Mouse (Mus musculus): ENCODE measurements around the gene Grn. TPM values are rescaled to one million over a fixed set of nuclear protein-coding genes. Genes with fewer than 3 reads are reported as not detected.

Gene Grn
- total RNA-seq, 2 experiments from 2014 or later: 60.6 to 66.4 TPM

DNA sequence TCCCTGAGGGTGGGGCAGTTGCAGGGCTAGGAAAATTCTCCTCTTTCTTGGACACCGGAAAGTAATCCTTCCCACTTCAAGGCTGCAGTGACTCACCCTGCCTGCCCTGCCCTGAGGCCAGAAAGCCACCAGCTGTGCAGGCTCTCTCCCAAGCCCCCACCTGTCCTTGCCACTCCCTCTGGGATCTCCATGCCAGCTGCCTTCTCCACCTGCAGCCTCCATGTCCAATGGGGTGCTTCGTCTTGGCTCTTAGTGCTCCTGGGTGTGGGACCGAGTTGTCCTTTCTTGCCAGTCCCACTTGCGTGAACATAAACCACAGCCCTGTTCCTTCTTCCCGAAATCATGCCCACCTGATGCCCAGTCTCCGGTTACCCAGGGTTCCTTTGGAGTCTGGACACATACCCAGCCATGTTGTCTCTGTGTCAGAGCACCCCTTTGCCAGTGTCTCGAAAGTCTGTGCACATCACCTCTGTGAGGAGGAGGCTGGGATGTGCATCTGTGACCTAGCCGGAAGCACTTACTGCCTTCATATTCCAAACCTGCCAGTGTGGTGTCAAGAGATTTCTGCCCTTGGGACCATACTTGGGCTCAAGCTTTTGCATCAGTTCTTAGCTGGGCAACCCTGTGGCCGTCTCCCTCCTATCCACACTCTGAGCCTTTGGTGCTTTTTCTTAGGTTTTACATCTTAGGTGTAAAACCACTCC is 35.5 kb upstream of the Grn start:
- no peak for TF ChIP-seq CTCF (conservative IDR thresholded peaks at IDR 0.05)

DNA sequence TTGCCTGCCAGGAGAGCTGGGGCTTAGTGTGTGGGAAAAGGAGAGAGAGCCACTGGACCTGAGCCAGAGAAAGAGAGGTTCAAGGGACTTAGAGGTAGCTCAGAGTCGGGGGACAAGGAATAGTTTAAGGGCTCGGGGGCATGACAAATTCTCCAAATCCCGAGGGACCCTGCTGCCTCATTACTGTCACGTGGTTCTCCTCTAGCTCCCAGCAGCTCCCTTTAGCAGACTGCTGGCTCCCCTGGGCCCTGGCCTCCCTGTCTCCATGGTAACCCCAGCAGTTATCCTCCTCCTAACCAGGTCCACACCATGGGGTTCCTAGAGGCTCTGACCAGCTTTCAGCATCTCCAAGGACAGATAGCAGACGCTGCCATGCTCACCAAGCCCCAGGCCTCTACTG is 34.9 kb upstream of the Grn start:
- no peak for DNase-seq (ENCODE audit: low spot score in 2 of 2)
- peak overlapping the region; percentile 99 for H3K27ac ChIP-seq
- no peak for TF ChIP-seq CTCF (conservative IDR thresholded peaks at IDR 0.05)
- peak overlapping the region; percentile 88 for H3K4me3 ChIP-seq

More for the DNA sequence above, 35.5 kb upstream of the Grn start:
- H3K27ac ChIP-seq: peak overlapping the region; percentile 99
- DNase-seq (ENCODE audit: low spot score in 2 of 2): no peak
- H3K4me3 ChIP-seq: peak overlapping the region; percentile 88

DNA sequence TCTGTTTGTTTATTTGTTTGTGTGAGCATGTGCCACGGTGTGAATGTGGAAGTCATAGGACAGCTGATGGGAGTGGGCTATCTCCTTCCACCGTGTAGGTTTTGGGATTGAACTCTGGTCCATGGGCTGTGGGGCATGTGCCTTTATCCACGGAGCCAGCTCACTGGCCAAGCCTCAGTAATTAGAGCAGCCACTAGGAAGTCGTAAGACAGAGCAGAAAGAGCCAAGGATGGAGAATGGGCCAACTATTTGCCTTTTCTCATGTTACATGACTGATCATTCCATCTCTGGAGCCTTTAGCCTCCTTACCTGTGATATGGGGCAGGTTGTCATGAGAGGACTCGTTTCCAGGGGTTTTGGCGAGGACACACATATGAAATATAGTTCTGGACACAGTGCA is 33.9 kb upstream of the Grn start:
- peak overlapping the region; percentile 99 for H3K27ac ChIP-seq
- no peak for DNase-seq (ENCODE audit: low spot score in 2 of 2)
- peak overlapping the region; percentile 88 for H3K4me3 ChIP-seq
- no peak for TF ChIP-seq CTCF (conservative IDR thresholded peaks at IDR 0.05)

DNA sequence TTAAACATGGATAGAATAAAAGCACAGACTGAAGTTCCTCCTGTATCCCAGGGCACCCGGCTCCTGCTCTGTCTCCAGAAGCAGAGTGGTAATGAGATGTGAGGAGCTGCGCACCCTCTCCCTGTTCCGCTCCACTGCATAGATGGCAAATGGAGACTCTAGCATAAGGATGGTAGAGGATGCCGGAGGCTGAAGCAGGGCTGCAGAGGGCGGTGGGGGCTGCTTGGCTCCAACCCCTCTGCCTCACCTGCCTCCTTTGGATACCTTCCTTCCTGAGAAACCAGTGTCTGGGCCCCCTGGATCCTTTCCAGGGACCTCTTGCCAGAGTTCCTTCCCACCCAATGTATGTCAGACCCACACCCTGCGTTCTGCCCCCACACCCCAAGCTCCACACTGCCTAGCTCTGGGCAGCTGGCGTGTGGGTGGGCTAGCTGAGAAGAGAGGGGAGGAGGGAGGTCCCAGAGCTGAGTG is 33.4 kb upstream of the Grn start:
- no peak for DNase-seq (ENCODE audit: low spot score in 2 of 2)
- Histone ChIP-seq H3K4me3 (peak overlapping the region; percentile 88), H3K27ac (peak overlapping the region; percentile 99)
- TF ChIP-seq CTCF (conservative IDR thresholded peaks at IDR 0.05): no peak

DNA sequence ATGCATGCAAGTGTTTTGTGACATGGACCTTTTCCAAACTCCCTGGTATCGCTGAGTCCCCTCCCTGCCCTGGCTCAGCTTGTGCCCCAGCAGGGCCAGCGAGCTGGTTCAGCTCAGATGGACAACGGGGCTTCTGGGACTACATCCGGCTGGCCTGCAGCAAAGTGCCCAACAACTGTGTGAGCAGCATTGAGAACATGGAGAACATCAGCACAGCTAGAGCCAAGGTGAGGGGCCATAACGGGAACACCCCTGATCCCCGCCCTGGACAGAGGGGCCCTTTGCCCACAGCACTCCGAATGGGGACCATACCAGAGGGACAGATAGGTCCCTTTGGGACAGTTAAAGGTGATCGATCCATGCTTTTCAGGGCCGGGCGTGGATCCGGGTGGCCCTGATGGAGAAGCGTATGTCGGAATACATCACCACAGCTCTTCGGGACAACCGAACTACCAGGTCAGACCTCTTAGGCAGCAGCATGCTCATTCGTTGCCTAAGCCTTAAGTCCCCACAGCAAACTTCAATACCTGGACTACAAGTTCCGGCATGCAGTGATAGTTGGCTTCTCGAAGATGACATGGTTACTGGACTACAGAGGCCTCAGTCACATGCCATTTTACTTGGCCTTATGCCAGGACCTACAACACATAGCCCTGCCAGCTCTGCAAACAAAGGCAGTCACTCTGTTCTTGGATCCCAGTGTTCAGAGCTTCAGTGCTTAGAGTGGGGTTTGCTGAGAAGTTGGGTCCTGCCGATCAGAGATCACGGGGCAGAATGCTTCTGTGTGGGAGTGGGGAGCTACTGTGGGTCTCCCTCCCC is 31.9 kb upstream of the Grn start:
- TF ChIP-seq CTCF (conservative IDR thresholded peaks at IDR 0.05): no peak
- DNase-seq (ENCODE audit: low spot score in 2 of 2): no peak
- Histone ChIP-seq H3K27ac (peak overlapping the region; percentile 99), H3K4me3 (peak overlapping the region; percentile 10; the same call in 1 of the 2 replicates)

DNA sequence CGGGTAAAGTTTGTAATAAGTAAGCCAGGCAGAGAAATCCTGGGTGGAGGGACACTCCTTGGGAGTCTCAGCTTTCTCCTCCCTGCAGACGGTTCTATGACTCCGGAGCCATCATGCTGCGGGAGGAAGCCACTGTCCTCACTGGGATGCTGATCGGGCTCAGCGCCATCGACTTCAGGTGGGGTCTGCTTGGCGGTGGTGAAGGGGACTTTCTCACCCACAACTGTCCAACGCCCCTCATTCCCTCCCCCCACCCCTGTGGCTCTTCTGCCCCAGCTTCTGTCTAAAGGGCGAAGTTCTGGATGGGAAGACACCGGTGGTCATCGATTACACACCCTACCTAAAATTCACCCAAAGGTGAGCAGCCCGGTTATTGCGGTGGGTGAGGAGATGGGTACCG is 31.0 kb upstream of the Grn start:
- DNase-seq (ENCODE audit: low spot score in 2 of 2): no peak
- no peak for TF ChIP-seq CTCF (conservative IDR thresholded peaks at IDR 0.05)
- Histone ChIP-seq H3K4me3 (no peak overlapping the region), H3K27ac (peak overlapping the region; percentile 99)

DNA sequence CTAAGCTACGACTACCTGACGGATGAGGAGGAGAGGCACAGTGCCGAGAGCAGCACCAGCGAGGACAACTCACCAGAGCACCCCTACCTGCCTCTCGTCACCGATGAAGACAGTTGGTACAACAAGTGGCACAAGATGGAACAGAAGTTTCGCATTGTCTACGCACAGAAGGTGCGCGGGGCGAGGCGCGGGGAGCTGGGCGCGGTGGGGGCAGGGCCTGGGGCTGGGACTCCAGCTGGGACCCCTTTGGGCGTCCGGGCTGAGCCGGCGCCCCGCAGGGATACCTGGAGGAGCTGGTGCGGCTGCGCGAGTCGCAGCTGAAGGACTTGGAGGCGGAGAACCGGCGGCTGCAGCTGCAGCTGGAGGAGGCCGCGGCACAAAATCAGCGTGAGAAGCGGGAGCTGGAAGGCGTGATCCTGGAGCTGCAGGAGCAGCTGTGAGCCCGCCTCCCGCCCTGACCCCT is 30.5 kb upstream of the Grn start:
- no peak for TF ChIP-seq CTCF (conservative IDR thresholded peaks at IDR 0.05)
- peak overlapping the region; percentile 99; the same call in 1 of the 2 replicates for H3K27ac ChIP-seq
- no peak overlapping the region for H3K4me3 ChIP-seq
- no peak for DNase-seq (ENCODE audit: low spot score in 2 of 2)

DNA sequence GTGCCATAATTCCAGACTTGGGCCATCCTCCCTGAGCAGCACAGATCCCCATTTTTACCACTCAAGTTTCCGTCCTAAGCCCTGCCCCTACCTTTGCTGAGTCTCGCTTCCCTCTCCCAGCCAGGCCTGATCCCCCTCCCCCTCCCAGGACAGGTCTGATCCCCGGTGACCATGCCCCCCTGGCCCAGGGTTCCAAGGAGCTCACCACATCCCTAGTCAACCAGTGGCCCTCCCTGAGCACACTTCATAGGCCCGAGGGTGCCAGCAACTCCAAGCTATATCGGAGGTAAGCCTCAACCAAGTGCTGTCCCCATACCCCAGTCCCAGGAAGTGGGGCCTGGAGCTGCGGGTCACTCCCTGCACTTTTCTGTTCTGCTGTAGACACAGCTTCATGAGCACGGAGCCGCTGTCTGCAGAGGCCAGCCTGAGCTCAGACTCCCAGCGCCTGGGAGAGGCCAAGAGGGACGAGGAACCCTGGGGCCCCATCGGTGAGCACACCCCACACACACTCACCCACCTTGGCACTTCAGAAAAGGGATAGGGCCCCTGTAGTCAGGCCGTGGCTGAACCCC is 29.5 kb upstream of the Grn start:
- no peak for DNase-seq (ENCODE audit: low spot score in 2 of 2)
- no peak overlapping the region for H3K4me3 ChIP-seq
- TF ChIP-seq CTCF (conservative IDR thresholded peaks at IDR 0.05): no peak
- H3K27ac ChIP-seq: no peak overlapping the region

DNA sequence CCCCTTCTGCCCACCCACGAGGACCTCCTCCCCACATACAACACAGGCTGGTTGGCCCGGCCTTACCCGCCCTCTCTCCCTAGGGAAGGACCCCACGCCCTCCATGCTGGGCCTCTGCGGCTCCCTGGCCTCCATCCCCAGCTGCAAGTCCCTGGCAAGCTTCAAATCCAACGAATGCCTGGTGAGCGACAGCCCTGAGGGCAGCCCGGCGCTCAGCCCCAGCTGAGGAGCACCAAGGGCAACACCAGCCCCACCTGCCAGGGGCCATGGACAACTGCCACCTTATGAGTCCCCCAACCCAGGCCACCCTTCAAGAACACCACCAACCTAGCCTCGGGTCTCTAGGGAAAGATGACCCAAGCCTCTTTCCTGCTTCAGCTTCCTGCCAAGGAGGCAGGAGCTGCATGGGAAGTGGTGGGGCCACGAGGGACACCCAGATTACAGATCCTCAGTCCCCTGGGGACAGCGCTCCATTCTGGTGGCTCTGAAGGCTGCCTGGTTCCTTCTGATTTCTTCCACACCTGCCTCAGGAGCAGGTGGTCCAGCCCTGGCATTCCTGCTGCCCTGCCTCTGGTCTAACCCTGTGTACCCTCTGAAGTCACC is 28.1 kb upstream of the Grn start:
- Histone ChIP-seq H3K4me3 (no peak overlapping the region), H3K27ac (no peak overlapping the region)
- no peak for DNase-seq (ENCODE audit: low spot score in 2 of 2)
- TF ChIP-seq CTCF (conservative IDR thresholded peaks at IDR 0.05): no peak

DNA sequence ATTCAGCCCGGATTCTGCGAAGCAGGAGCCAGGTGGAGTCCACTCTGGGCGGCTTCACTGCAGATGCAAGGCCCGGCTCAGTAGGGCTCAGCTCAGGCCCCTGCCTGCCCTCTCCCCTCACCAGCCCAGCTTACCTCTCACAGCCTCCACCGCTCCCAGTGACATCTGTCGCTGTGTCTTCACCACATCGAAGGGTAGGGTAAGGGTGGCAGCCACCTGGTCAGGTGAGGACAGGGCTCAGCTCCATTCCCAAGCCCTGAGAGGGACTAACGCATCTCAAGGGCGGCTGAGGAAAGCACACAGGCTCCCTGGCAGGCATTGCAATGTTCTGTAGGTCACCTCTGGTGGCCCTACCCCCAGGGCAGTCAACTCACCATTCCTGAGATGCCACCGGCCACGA is 26.5 kb upstream of the Grn start:
- Histone ChIP-seq H3K4me3 (no peak overlapping the region), H3K27ac (no peak overlapping the region)
- DNase-seq (ENCODE audit: low spot score in 2 of 2): no peak
- TF ChIP-seq CTCF (conservative IDR thresholded peaks at IDR 0.05): no peak

DNA sequence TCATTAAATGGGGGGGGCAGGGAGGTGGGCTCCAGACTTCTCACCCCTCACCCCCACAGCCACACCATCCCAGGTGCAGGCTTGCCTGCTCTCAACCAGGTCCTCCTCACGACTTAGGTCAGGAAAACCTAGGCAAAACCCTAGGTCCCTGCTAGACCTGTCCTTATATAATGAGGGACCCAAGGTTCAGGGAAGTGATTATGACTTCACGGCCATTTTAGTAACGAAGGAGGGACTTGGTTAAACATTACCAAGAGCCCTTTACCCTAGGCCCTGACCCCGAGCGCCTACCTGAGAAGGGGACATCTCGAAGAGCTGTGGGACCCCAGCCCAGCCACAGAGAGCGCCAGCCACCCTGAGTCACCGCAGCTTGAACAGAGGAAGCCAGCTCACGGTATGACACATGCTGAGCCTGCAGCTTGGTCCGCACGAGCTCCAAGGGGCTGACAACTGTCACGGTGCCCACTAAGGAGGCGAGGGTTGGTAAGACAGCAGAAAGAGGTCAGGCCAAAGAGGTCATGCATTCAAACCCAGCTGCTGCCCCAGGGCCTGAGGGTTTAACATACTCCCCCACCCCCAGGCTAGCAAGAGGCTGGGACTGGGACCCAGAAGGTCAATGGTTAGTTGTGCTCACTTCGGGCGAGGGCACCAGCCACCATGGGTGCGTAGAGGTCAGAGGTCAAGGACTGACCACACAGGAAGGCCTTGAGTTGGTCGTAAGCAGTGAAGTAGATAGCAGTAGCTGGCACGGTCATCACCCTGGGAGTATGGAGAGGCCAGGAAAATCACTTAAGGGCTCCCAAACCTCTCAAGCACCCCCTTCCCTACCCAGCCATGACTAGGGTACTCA is 25.7 kb upstream of the Grn start:
- Histone ChIP-seq H3K27ac (peak overlapping the region; percentile 32; the same call in 1 of the 2 replicates), H3K4me3 (no peak overlapping the region)
- no peak for TF ChIP-seq CTCF (conservative IDR thresholded peaks at IDR 0.05)
- DNase-seq (ENCODE audit: low spot score in 2 of 2): no peak

Data from layer of hippocampus, adult 2 months (tissue).